Mouse (Mus musculus): ENCODE measurements at regions not wholly inside any gene's neighbourhood (a gene's known extent, or its start where the extent isn't known, plus 50 kb on each side); places are given as distances from the start of the nearest gene placed in this dataset.

DNA sequence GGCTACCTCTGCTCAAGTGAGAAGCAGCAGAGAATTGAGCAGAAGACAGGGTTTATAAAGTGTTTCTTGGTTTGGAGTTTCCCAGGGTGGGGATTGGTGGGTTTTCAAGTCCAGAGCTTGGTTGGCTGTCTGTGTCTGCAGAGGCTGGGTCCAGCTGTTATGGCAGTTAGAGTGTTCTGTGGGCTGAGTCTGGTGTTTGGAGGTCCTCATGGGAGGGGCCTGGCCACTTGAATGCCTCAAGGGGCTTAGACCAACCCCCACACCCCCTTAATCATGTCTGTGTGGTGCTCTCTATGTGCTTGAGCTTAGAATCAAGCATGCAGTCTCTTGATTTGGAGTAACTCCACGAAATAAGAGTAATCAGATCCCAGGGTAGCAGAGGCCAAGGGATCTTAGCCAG, 70.2 kb upstream of the Aldh1a3 start:
- intact Hi-C loops (cut with DNase I) = no loop called here
- DNase-seq (ENCODE audit: extremely low spot score in 1 of 2, low spot score in 2 of 2) = no peak

DNA sequence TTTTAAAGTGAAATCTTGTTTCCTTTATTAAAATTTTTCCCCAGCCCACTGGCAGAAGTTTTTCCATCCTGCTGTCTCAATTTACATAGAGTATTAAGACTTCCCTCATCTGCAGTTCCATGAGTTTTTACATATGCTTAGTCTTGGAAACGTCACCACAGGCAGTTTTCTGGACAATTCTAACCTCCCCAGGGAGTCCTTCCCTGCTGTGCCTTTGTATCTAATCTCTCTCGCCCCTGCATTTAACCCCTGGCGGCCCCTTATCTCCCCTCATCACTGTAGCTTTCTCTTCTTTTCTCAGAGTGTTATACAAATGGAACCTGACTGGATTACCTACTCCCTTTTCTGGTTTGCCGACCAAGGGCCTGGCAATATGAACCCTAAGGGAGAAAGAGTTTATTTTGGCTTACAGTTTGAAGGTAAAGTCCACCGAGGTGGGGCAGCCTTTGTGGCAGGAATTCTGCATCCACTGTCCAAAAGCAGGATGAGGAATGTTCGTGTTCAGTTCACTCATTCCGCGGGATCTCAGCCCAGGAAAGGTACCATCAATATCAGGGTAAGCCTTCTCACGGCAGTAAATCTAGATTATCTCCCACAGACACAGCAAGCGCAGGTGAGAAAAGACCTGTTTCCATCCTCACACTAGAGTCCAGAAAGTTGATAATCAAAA, 66.0 kb upstream of the Aldh1a3 start:
- intact Hi-C loops (cut with DNase I) = no loop called here
- no peak for DNase-seq (ENCODE audit: extremely low spot score in 1 of 2, low spot score in 2 of 2)

DNA sequence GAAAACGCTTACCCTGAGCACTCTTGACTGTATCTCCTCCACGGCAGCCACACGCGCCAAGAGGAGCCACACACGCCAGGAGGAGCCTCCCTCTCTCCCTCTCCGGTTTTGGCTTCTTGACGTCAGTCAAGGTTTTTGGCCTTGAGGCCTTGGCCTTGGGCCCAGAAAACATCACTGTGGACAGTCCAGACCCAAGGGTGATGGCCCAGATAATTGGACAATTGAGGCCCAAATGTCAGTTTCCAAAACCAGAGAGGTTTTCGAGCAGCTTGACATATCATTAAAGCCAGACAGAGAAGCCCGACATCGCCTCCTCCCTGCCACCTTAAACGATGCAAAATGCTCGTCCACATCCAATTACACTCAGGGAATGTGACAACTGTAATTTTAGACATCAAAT, 65.4 kb upstream of the Aldh1a3 start:
- intact Hi-C loops (cut with DNase I) = no loop called here
- DNase-seq (ENCODE audit: extremely low spot score in 1 of 2, low spot score in 2 of 2) = no peak

DNA sequence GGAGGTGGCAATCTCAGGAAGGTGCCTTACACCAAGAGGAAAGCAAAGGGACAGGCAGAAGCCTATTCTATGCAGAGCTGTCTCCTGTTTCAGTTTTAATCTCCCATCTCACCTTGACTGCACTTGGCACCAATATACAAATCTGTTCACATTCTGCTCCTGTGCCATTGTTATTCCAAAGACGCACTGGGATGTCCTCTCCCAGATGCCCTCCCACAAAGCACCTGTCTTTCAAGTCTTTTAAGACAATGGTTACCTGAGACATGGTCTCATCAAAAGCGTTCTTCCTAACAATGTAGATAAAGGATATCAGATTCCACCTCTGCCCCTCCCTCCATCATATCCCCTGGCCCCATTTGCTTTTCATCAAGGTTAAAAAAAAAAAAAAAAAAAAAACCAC, 64.2 kb upstream of the Aldh1a3 start:
- no peak for DNase-seq (ENCODE audit: extremely low spot score in 1 of 2, low spot score in 2 of 2)
- intact Hi-C loops (cut with DNase I) = no loop called here

DNA sequence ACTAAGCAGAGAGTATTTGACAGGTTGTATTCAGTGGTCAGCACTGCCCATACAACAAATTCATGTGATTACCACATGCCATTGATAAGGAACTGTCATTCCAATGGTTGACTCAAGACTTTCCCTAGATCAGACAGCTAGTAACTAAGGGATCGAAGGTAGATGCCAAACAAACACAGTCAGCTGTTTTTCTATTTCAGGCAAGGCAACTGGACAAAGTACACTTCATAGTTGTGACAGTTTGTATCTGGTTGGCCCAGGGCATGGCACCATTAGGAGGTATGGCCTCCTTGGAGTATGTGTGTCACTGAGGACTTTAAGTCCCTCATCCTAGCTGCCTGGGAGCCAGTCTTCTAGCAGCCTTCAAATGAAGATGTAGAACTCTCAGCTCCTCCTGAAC, 62.8 kb upstream of the Aldh1a3 start:
- intact Hi-C loops (cut with DNase I) = no loop called here
- no peak for DNase-seq (ENCODE audit: extremely low spot score in 1 of 2, low spot score in 2 of 2)

DNA sequence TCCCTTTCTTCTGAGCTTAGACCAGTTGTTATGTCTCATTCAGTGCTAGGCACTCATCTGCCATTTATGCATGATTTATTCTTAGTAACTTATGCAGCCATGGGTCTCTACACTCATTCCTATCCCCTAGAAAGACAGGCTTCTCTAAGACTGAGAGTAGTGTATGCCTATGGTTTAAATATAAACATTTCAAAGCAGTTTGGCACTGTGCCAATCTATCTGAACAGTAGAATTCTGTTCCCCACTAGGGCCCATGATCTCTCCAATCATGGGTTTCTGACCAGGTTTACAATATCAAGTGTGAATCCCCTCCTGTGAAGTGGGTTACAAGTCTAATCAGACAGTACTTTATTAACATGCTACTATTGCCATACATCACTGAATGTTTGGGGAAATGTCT, 60.4 kb upstream of the Aldh1a3 start:
- no peak for DNase-seq (ENCODE audit: extremely low spot score in 1 of 2, low spot score in 2 of 2)
- intact Hi-C loops (cut with DNase I) = no loop called here

DNA sequence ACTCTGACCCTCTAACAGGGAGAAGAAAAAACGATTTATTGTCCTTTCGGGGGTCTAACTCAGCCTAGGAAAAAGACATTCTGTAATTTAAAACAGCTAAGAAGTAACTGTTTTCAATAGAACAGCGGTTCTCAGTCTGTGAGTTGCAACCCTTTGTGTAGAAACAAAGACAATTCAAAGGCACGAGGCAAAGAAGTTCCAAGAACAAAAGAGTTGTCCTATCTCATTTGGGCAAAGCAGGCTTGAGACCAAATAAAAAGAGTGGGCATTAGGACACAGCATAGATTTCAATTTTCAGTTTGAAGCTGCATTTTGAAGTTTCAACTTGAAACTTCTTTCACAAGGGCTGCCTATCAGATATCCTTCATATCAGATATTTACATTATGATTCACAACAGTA, 53.1 kb upstream of the Aldh1a3 start:
- intact Hi-C loops (cut with DNase I) = no loop called here
- DNase-seq (ENCODE audit: extremely low spot score in 1 of 2, low spot score in 2 of 2) = no peak

DNA sequence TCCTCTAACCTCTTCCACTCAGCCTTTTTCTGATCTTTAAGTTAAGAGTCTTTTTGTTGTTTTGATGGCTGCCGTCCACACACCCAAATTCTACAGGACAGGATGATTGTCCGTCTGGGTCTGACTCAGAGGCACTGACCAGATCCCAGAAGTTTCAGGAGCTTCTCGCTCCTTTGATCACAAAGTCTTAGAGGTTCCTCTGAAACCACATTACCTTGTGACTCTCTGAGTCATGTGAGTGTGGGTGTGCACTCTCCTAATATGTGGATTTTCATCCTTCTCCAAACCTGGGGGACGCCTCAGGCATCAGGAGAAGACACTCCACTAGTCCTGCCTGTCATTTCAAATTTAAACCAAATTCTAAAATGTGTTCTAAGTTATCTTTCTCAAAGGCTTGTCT, 52.0 kb upstream of the Aldh1a3 start:
- DNase-seq (ENCODE audit: extremely low spot score in 1 of 2, low spot score in 2 of 2) = no peak
- intact Hi-C loops (cut with DNase I) = no loop called here

DNA sequence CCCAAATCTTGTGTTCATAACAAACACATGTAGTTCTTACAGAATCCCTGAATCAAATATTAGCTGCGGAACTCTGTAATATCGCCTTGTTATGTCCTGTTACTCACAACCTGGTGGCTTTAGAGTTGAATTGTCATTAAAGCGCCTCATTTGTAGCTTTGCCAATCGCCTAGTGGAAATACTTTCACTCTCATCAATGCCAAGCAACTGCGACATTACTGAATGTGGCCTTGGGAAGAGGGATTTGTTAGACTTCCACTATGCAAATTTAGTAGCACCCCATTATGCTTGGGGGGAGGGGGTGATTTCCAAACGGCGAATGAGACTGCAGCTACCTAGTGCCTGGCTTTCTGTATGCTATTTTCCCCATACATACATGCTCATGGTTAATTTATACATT, 50.8 kb upstream of the Aldh1a3 start:
- no peak for DNase-seq (ENCODE audit: extremely low spot score in 1 of 2, low spot score in 2 of 2)
- intact Hi-C loops (cut with DNase I) = no loop called here

DNA sequence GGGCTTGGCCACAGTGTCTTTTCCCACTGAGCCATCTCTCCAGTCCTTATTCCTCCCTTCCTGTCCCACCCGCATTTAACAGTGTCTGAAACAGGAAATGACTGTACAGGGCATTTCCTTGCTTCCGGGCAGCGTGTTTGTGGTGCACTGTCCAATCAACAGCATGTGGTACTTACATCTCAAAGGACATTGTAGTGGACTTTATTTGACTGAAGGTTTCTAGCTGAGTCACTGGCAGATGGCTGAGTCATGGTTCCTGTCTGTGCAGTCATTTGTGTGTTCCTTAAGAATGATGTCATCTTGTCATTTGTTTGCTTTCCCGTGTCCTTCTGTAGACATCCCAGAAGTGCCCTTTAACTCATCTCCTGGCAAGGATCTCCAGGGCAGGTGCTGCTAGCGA, 50.2 kb upstream of the Aldh1a3 start:
- intact Hi-C loops (cut with DNase I) = no loop called here
- peak in 1 of 2 experiments; percentile 30 for DNase-seq (ENCODE audit: extremely low spot score in 1 of 2, low spot score in 2 of 2)

Data from left cerebral cortex, postnatal 10 days (tissue).